Mouse (Mus musculus) cerebellum, adult 18-20 months (tissue): ENCODE measurements at regions not wholly inside any gene's neighbourhood (a gene's known extent, or its start where the extent isn't known, plus 50 kb on each side); places are given as distances from the start of the nearest gene placed in this dataset.
A peak's percentile ranks its signal among the peaks of the same experiment; 100 is the strongest.
"Not testable (repeated sequence)": the region's sequence is repeated elsewhere in the genome, so short reads cannot be mapped to it uniquely, and the experiment has no call there.

Source experiments
- DNase-seq, 2 experiments: peaks; one replicate each; pipeline ENCODE4 v3.0.0; 2021

GRCm38 (mm10) chr12:25579407-25579806 is 482.5 kb upstream of the Id2 start:
- DNase-seq = peak; percentile 25 to 29

DNA sequence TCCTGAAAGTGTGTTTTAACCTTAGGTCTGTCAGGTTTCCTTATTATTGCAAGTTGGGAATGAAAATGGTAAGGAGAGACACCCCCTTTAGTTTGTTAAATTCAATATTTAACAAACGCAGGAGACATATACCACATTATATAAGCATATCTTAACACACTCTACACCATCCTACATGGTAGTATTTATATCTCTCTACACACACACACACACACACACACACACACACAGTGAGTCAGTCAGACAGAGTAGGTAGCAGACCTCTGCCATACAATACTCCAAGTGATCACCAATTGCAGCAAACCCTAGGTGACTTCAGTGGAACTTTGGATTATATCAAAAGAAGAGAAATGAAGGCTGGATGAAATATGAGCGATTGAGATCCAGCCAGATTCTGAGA is 468.2 kb upstream of the Id2 start:
- no peak for DNase-seq

GRCm38 (mm10) chr12:25559601-25560000 is 462.7 kb upstream of the Id2 start:
- DNase-seq = no peak

DNA sequence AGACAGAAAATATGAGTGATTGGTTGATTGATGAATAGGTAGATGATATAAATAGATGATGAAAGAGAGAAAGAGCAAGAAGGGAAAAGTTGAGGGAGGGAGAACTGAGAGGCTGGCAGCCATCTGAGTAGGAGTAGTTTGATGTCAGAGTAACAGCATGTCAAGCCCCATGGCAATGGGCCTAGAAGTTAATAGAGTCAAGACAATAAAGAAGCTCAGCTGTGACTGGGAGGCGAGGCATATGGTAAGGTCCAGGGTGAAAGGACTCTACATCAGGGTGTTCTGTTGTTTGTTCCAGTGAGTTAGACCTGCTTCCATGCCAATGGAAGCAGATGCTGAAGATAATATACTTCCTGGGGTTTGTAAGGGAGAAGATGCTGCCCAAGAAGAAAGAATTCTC is 456.7 kb upstream of the Id2 start:
- no peak for DNase-seq

DNA sequence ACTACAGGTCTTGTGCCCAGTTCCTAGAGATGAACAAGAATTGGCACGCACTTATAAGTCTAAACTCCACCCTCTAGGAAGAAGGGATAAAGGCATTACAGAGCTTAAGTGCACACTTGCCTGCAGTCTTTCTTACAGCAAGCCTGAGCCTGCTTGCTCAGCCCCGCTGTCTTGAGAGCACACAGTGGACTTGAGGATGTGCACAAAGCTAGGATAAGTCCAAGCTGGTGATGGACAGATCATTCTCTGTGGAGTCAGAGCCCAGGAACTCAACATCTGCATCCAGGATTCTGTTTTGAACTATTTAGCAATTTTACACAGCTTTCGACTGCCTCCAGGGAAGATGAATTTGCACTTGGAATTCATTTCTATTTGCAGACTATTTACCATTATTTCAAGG is 452.8 kb upstream of the Id2 start:
- no peak for DNase-seq

DNA sequence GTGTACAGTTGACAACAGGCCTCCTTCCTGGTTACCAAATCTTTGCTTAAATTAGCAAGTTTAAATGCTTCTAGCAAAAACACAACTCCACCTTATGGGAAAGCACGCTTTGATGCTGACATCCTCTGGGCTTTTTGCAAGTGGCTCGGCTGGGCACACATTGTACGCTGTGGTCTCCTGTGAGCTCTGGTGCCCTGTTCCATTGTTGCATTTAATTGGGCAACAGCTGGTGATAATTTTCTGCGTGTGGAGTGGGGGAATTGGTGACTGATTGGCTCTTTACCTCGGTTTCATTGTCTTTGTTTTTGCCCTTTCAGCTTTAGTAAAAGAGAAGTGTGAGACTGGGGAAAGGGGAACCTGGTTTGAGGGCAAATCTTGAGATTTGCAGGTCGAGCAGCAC is 447.3 kb upstream of the Id2 start:
- no peak for DNase-seq

GRCm38 (mm10) chr12:25534620-25534950 is 437.6 kb upstream of the Id2 start:
- DNase-seq = no peak

- DNase-seq = no peak
Observed at GRCm38 (mm10) chr12:25533709-25534619, 437.0 kb upstream of the Id2 start.

DNA sequence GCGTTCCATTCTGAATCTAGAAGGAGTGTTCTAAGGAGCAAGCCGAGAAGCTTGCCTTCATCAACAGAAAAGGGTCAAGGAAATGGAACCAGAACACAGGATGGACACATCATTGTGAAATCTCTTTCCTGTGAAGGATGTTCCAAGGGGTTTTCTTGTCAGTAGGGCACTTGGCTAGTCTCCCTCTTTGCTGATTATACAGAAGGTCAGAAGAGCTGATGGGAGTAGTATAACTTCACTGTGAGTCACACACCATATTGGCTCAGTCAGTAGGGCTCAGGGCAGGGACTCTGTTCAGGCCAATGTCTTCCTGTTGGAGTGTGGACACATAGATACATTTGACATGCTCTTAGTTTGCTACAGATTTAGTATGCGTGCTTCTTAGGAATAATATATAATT is 433.5 kb upstream of the Id2 start:
- no peak for DNase-seq

DNA sequence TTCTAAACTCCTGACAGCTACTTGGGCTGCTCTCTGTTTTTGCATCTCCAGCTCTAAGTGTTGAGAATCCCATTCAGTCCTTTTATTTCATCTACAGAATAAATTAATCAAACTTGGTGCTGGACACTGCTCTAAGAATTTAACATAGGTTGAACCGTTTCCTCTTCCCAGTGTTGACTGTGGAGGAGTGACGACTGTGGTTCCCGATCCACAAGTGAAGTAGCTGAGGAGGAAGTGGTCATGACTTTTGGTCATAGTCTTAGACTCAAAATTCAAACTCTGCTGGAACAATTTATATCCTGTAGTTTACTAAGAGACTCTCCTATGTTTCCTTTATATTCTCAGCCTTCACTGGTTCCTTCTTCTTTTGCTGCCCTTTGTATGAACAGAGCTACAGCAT is 432.6 kb upstream of the Id2 start:
- DNase-seq = no peak

- DNase-seq = no peak
Observed at GRCm38 (mm10) chr12:25526639-25527038, 429.7 kb upstream of the Id2 start.

GRCm38 (mm10) chr12:25516738-25517137 is 419.8 kb upstream of the Id2 start:
- DNase-seq = no peak

DNA sequence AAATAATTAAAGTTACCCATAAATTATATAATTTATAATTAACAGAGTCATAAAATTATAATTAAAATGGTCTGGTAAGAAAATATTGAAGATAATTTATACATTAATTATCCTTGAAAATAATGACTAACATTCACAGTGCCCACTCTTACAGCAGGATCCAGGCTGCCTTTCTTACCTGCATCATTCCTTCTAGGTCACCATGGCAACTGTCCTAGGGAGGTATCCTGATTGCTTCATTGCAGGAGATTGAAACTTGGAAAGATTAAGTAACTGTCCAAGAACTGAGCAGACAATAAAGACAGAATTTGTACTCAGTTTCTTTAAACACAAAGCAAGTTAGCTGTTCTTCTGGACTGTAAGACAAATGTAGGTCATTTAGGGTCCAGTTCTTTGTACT is 416.7 kb upstream of the Id2 start:
- no peak for DNase-seq

DNA sequence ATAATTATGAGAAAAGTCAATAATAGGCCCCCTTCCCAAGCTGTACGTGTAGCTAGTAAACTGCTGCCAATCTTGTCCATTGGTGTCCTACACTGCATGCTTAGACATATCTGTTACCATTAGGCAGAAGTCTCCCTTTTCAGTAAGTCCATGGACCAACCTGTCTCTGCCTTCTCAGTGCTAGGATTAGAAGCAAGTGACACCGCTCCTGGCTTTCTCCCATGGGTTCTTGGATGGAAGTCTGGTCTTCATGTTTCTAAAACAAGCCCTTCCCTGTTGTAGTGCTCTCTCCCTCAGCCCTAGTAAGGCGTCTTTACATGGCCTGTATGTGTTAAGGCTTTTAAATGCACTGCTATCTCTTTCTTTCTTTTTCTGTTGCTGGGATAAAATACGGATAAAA is 412.7 kb upstream of the Id2 start:
- DNase-seq = no peak

- DNase-seq = peak; percentile 45 to 48
Observed at GRCm38 (mm10) chr12:25493233-25493632, 396.3 kb upstream of the Id2 start.

DNA sequence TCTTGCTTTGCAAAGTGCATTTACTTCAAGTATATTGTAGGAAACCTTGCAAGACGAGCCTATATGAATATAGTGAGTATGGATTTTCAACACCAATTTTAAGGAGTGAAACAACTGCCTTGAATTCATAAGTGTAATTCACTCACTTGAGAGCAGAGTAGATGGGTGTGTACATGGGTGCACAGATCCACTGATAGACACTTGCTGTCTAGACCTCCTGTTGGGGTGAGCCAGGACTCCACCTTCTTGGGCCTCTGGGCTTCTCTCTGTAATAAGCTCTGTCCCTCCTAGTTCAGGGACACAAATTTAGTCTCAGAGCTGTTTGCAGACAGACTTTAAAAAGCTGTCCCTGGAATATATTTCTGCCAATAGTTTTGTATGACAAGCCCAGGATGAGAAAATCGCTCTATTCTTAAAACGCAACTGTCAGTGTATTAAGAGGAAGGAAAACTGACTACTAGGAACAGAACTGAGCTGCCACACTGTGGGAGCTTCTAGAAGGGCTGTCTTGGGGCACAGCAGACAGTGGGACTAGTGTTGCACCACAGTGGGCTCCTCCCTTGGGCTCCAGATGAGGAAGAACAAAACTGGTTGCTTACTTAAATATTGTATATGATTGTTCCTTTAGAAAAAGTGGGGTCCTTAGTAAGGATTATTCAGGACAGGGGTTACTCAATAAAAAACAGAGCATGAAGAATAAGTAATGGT is 395.7 kb upstream of the Id2 start:
- no peak for DNase-seq

- DNase-seq = no peak
Observed at GRCm38 (mm10) chr12:25475180-25475758, 378.3 kb upstream of the Id2 start.

- DNase-seq = peak; percentile 12 to 19
Observed at GRCm38 (mm10) chr12:25469181-25469580, 372.2 kb upstream of the Id2 start.

DNA sequence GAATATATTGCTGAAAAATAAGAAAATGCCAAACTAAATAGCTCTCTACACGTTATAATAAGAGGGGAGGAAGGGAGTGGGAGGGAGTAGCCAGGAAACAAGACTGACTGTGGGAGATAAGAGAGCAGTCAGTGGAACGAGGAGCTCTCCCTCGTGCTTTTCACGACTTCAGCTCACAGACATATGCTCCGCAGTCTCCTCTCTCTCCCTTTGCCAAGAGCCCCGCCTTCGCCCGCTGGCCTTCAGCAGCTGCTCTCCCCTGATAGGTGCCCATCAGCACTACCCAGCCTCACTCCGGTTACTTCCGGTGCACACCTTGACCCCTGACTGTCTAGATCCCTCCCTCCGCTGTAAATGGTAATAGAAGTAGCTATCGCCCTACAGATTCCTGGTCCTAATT is 370.8 kb upstream of the Id2 start:
- DNase-seq = no peak

GRCm38 (mm10) chr12:25462690-25463089 is 365.8 kb upstream of the Id2 start:
- not testable (repeated sequence) for DNase-seq

GRCm38 (mm10) chr12:25455281-25455989 is 358.5 kb upstream of the Id2 start:
- no peak for DNase-seq

- DNase-seq = no peak
Observed at GRCm38 (mm10) chr12:25453356-25453755, 356.4 kb upstream of the Id2 start.

DNA sequence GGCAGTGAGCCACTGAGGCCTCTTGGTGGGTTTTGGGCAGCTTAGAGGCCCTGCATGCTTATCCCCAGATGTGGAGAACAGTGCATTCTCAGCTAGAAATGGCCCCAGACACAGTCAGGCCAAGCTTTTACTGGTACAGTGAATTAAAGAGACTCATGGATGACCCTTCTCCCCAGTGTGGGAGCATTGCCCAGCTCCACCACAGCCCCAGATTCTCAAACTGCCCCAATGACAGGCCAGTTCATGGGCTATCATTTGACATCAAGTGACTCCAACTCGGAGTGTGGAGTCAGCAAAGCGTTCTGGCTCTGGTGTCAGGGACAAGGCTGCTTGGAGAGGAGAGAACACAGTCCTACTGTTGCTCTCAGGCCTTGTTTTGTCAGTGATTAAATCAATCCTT is 354.2 kb upstream of the Id2 start:
- no peak for DNase-seq
